Mouse (Mus musculus): Measurements from ENCODE around the gene Madcam1. TPM values are rescaled to one million over a fixed set of nuclear protein-coding genes. Genes with fewer than 3 reads are reported as not detected.
A peak's percentile ranks its signal among the peaks of the same experiment; 100 is the strongest.

Gene Madcam1
- 7.1 and 7.2 TPM in 2 replicates for polyA plus RNA-seq (2016; fragmentation: Nextera tagmentation; extraction: Ambion mirVana)

GRCm38 (mm10) chr10:79664131-79664665, at the start of gene Madcam1:
Gene Madcam1 (plus strand): TSS chr10:79664559.
- no peak within 1 kb of the TSS for H3K4me2 ChIP-seq
- no peak within 1 kb of the TSS for H3K9ac ChIP-seq (replicated peaks)
- no peaks in the 10 kb centered on the region for H3K36me3 ChIP-seq
- H3K4me1 ChIP-seq (replicated peaks), result peaks cover 4% of the 10 kb centered on the region; the same call in 1 of the 2 replicates
- ATAC-seq (ENCODE audit: insufficient number of reproducible peaks, insufficient read depth, low FRiP score, low TSS enrichment, low read depth), result no peak
- WGBS, result 9% methylated on average over 13 of the region's 13 CpGs
- no peak within 1 kb of the TSS for H3K4me3 ChIP-seq (replicated peaks)
- H3K27me3 ChIP-seq, result no peaks in the 10 kb centered on the region
- no peak within 1 kb of the TSS for H3K27ac ChIP-seq
- H3K9me3 ChIP-seq, result no peaks in the 10 kb centered on the region

GRCm38 (mm10) chr10:79615860-79616259, 48.5 kb upstream of the Madcam1 start:
- H3K4me2 ChIP-seq, result no peak overlapping the region
- H3K9ac ChIP-seq (replicated peaks), result no peak overlapping the region
- H3K36me3 ChIP-seq, result no peaks in the 10 kb centered on the region
- H3K4me1 ChIP-seq (replicated peaks), result peaks cover 22% of the 10 kb centered on the region
- 17% methylated on average over 8 of the region's 8 CpGs for WGBS
- H3K27ac ChIP-seq, result no peak overlapping the region
- no peaks in the 10 kb centered on the region for H3K9me3 ChIP-seq
- peaks cover 49% of the 10 kb centered on the region for H3K27me3 ChIP-seq
- ATAC-seq (ENCODE audit: insufficient number of reproducible peaks, insufficient read depth, low FRiP score, low TSS enrichment, low read depth), result no peak
- H3K4me3 ChIP-seq (replicated peaks), result no peak overlapping the region

GRCm38 (mm10) chr10:79616376-79616775, 48.0 kb upstream of the Madcam1 start:
- H3K9me3 ChIP-seq, result no peaks in the 10 kb centered on the region
- no peak overlapping the region for H3K9ac ChIP-seq (replicated peaks)
- H3K4me3 ChIP-seq (replicated peaks), result no peak overlapping the region
- H3K4me2 ChIP-seq, result no peak overlapping the region
- peaks cover 44% of the 10 kb centered on the region for H3K27me3 ChIP-seq
- no peak overlapping the region for H3K27ac ChIP-seq
- no peaks in the 10 kb centered on the region for H3K36me3 ChIP-seq
- WGBS, result 92% methylated on average over 5 of the region's 5 CpGs
- no peak for ATAC-seq (ENCODE audit: insufficient number of reproducible peaks, insufficient read depth, low FRiP score, low TSS enrichment, low read depth)
- peaks cover 22% of the 10 kb centered on the region for H3K4me1 ChIP-seq (replicated peaks)

GRCm38 (mm10) chr10:79623950-79624349, 40.4 kb upstream of the Madcam1 start:
- H3K27ac ChIP-seq, result no peak overlapping the region
- 0 out of 2 replicates have a peak, but pooled peaks cover 4% of the 10 kb centered on the region for H3K27me3 ChIP-seq
- no peak for ATAC-seq (ENCODE audit: insufficient number of reproducible peaks, insufficient read depth, low FRiP score, low TSS enrichment, low read depth)
- H3K36me3 ChIP-seq, result no peaks in the 10 kb centered on the region
- no peaks in the 10 kb centered on the region for H3K4me1 ChIP-seq (replicated peaks)
- 71% methylated on average over 12 of the region's 12 CpGs for whole genome bisulfite sequencing
- H3K4me2 ChIP-seq, result no peak overlapping the region
- no peaks in the 10 kb centered on the region for H3K9me3 ChIP-seq
- no peak overlapping the region for H3K4me3 ChIP-seq (replicated peaks)
- no peak overlapping the region for H3K9ac ChIP-seq (replicated peaks)

GRCm38 (mm10) chr10:79625398-79625797, 39.0 kb upstream of the Madcam1 start:
- Histone ChIP-seq H3K36me3 (no peaks in the 10 kb centered on the region), H3K27ac (no peak overlapping the region), H3K9me3 (no peaks in the 10 kb centered on the region), H3K4me2 (no peak overlapping the region), H3K4me3 (replicated peaks) (no peak overlapping the region), H3K27me3 (0 out of 2 replicates have a peak, but pooled peaks cover 4% of the 10 kb centered on the region), H3K9ac (replicated peaks) (no peak overlapping the region), H3K4me1 (replicated peaks) (no peaks in the 10 kb centered on the region)
- ATAC-seq (ENCODE audit: insufficient number of reproducible peaks, insufficient read depth, low FRiP score, low TSS enrichment, low read depth), result no peak
- WGBS, result 80% methylated on average over 9 of the region's 9 CpGs

GRCm38 (mm10) chr10:79626156-79626555, 38.2 kb upstream of the Madcam1 start:
- no peak for ATAC-seq (ENCODE audit: insufficient number of reproducible peaks, insufficient read depth, low FRiP score, low TSS enrichment, low read depth)
- Histone ChIP-seq H3K27me3 (0 out of 2 replicates have a peak, but pooled peaks cover 4% of the 10 kb centered on the region), H3K9ac (replicated peaks) (no peak overlapping the region), H3K4me3 (replicated peaks) (no peak overlapping the region), H3K4me2 (no peak overlapping the region), H3K36me3 (no peaks in the 10 kb centered on the region), H3K4me1 (replicated peaks) (no peaks in the 10 kb centered on the region), H3K9me3 (no peaks in the 10 kb centered on the region), H3K27ac (no peak overlapping the region)
- WGBS, result 82% methylated on average over 10 of the region's 10 CpGs

GRCm38 (mm10) chr10:79628377-79628776, 36.0 kb upstream of the Madcam1 start:
- Histone ChIP-seq H3K36me3 (no peaks in the 10 kb centered on the region), H3K27me3 (0 out of 2 replicates have a peak, but pooled peaks cover 4% of the 10 kb centered on the region), H3K4me2 (no peak overlapping the region), H3K9me3 (no peaks in the 10 kb centered on the region), H3K4me1 (replicated peaks) (no peaks in the 10 kb centered on the region), H3K4me3 (replicated peaks) (no peak overlapping the region), H3K9ac (replicated peaks) (no peak overlapping the region), H3K27ac (no peak overlapping the region)
- ATAC-seq (ENCODE audit: insufficient number of reproducible peaks, insufficient read depth, low FRiP score, low TSS enrichment, low read depth), result no peak
- 87% methylated on average over 5 of the region's 5 CpGs for WGBS

- Histone ChIP-seq H3K4me1 (replicated peaks) (no peaks in the 10 kb centered on the region), H3K27ac (no peak overlapping the region), H3K9me3 (0 out of 2 replicates have a peak, but pooled peaks cover 2% of the 10 kb centered on the region), H3K9ac (replicated peaks) (no peak overlapping the region), H3K4me2 (no peak overlapping the region), H3K36me3 (no peaks in the 10 kb centered on the region), H3K4me3 (replicated peaks) (no peak overlapping the region), H3K27me3 (peaks cover 5% of the 10 kb centered on the region; the same call in 1 of the 2 replicates)
- 85% methylated on average over 4 of the region's 4 CpGs for WGBS
- no peak for ATAC-seq (ENCODE audit: insufficient number of reproducible peaks, insufficient read depth, low FRiP score, low TSS enrichment, low read depth)
Measured at GRCm38 (mm10) chr10:79631432-79631831, 32.9 kb upstream of the Madcam1 start.

- Histone ChIP-seq H3K27ac (no peak overlapping the region), H3K9me3 (0 out of 2 replicates have a peak, but pooled peaks cover 2% of the 10 kb centered on the region), H3K4me2 (no peak overlapping the region), H3K27me3 (peaks cover 18% of the 10 kb centered on the region), H3K36me3 (no peaks in the 10 kb centered on the region), H3K4me3 (replicated peaks) (no peak overlapping the region), H3K4me1 (replicated peaks) (peaks cover 11% of the 10 kb centered on the region), H3K9ac (replicated peaks) (no peak overlapping the region)
- 85% methylated on average over 17 of the region's 17 CpGs for WGBS
- no peak for ATAC-seq (ENCODE audit: insufficient number of reproducible peaks, insufficient read depth, low FRiP score, low TSS enrichment, low read depth)
Measured at GRCm38 (mm10) chr10:79633006-79633777, 31.2 kb upstream of the Madcam1 start.

GRCm38 (mm10) chr10:79636287-79636686, 28.1 kb upstream of the Madcam1 start:
- Histone ChIP-seq H3K9me3 (0 out of 2 replicates have a peak, but pooled peaks cover 2% of the 10 kb centered on the region), H3K27me3 (peaks cover 45% of the 10 kb centered on the region), H3K9ac (replicated peaks) (no peak overlapping the region), H3K27ac (no peak overlapping the region), H3K4me3 (replicated peaks) (no peak overlapping the region; the same call in 1 of the 2 replicates), H3K36me3 (no peaks in the 10 kb centered on the region), H3K4me1 (replicated peaks) (peaks cover 28% of the 10 kb centered on the region), H3K4me2 (peak overlapping the region; percentile 90; the same call in 1 of the 2 replicates)
- no peak for ATAC-seq (ENCODE audit: insufficient number of reproducible peaks, insufficient read depth, low FRiP score, low TSS enrichment, low read depth)
- WGBS, result 84% methylated on average over 8 of the region's 8 CpGs
